21 mouse cellular contexts compared by ENCODE assay signal in the genomic region with DNA sequence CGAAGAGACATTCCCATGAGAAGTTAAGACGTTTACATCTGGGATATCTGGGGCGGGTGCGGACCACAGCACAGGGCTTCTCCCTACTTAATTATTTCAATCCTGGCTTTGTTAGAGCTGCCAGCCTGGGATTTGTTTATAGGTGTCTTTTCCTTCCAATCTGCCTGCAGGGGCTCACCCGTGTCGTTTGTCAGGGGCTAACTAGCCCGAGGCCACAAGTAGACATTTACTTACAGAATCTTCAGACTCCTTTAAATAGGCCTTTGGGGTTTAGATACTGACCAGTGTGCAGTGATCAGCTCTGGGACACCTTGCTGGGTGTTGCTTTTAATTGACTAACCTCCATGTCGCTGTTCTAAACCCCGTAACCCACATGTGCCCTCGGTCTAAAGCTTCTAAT.
DNase-seq lines count a peak whose midpoint lies in the region; ATAC-seq and TF ChIP-seq lines count a peak whose summit lies in the region.
"Had no signal": no experiment of that assay in that cellular context is flagged by ENCODE, and none has a peak within 500 bp of the region (broad histone marks: within the 10 kb centered on the region; RNA-seq: fewer than 3 reads in every experiment).

No protein-coding gene starts in this region.

- TF ChIP-seq CTCF in intestine, postnatal 0 days (IDR thresholded peaks at IDR 0.05; ENCODE audit: low read depth), result no peak

- DNase-seq in embryo, embryonic 10 days (ENCODE audit: low spot score), result peak; percentile 30
- no peak for DNase-seq in embryo, embryonic 9.5 days (ENCODE audit: extremely low spot score)
- DNase-seq in embryonic facial prominence, embryonic 14.5 days (ENCODE audit: low spot score), result peak; percentile 28
- peak; percentile 50 for DNase-seq in neural tube, embryonic 11.5 days (ENCODE audit: low spot score)
- DNase-seq in ovary, adult 18-20 months (ENCODE audit: low spot score), result no peak
- DNase-seq in kidney, postnatal 14 days, result no peak
- DNase-seq: adrenal gland, adult 8-10 months; cerebellum, adult 9-10 months; kidney, adult 9 months; kidney, postnatal 36 days; liver, embryonic 13.5 days; lung, postnatal 36 days; spleen, adult 18-20 months; thymus, postnatal 36 days had no signal

- H3K9me3 ChIP-seq in intestine, embryonic 16.5 days (ENCODE audit: control insufficient read depth, low read length), result no peaks in the 10 kb centered on the region
- H3K9me3 ChIP-seq in intestine, postnatal 0 days (ENCODE audit: control insufficient read depth), result no peaks in the 10 kb centered on the region
- H3K9me3 ChIP-seq in embryonic facial prominence, embryonic 14.5 days (ENCODE audit: control insufficient read depth, low read length), result no peaks in the 10 kb centered on the region
- no peaks in the 10 kb centered on the region for H3K9me3 ChIP-seq in neural tube, embryonic 11.5 days (ENCODE audit: control insufficient read depth, low read length)
- H3K9me3 ChIP-seq: limb, embryonic 13.5 days; liver, embryonic 13.5 days had no signal

- 0 out of 2 replicates have a peak overlapping the region, but pooled peaks have one; percentile 28 for H3K27ac ChIP-seq in intestine, embryonic 16.5 days (ENCODE audit: low read length)
- no peak overlapping the region for H3K27ac ChIP-seq in intestine, postnatal 0 days (ENCODE audit: low read depth, low read length)
- no peak overlapping the region for H3K27ac ChIP-seq in embryonic facial prominence, embryonic 14.5 days (replicated peaks; ENCODE audit: low read depth, low read length)
- 0 out of 2 replicates have a peak overlapping the region, but pooled peaks have one; percentile 11 for H3K27ac ChIP-seq in neural tube, embryonic 11.5 days (ENCODE audit: low read depth, low read length)
- H3K27ac ChIP-seq: limb, embryonic 13.5 days; liver, embryonic 13.5 days had no signal

- no peak for ATAC-seq in intestine, embryonic 16.5 days
- no peak for ATAC-seq in intestine, postnatal 0 days
- no peak for ATAC-seq in embryonic facial prominence, embryonic 14.5 days (ENCODE audit: low read depth)
- no peak for ATAC-seq in neural tube, embryonic 11.5 days (ENCODE audit: insufficient read depth, low FRiP score, low TSS enrichment)
- ATAC-seq: inflammation-experienced regulatory T-cells, adult 6 months; Patski had no signal

- no peaks in the 10 kb centered on the region for H3K36me3 ChIP-seq in intestine, embryonic 16.5 days (ENCODE audit: control insufficient read depth, insufficient read depth, low read length)
- no peaks in the 10 kb centered on the region for H3K36me3 ChIP-seq in intestine, postnatal 0 days (ENCODE audit: control insufficient read depth, insufficient read depth)
- H3K36me3 ChIP-seq in embryonic facial prominence, embryonic 14.5 days (ENCODE audit: control insufficient read depth, insufficient read depth, low read length), result no peaks in the 10 kb centered on the region
- no peaks in the 10 kb centered on the region for H3K36me3 ChIP-seq in neural tube, embryonic 11.5 days (ENCODE audit: control insufficient read depth, insufficient read depth, low read length)
- H3K36me3 ChIP-seq: limb, embryonic 13.5 days; liver, embryonic 13.5 days had no signal

- no peak overlapping the region for H3K4me2 ChIP-seq in intestine, embryonic 16.5 days (ENCODE audit: low read depth, low read length)
- H3K4me2 ChIP-seq in intestine, postnatal 0 days (replicated peaks; ENCODE audit: low read depth), result no peak overlapping the region
- H3K4me2 ChIP-seq in embryonic facial prominence, embryonic 14.5 days (ENCODE audit: low read depth, low read length), result no peak overlapping the region
- no peak overlapping the region for H3K4me2 ChIP-seq in neural tube, embryonic 11.5 days (ENCODE audit: low read depth)
- H3K4me2 ChIP-seq: heart, embryonic 11.5 days; limb, embryonic 13.5 days; liver, embryonic 13.5 days; lung, embryonic 14.5 days had no signal

- peaks cover 4% of the 10 kb centered on the region; the same call in 1 of the 2 replicates for H3K4me1 ChIP-seq in intestine, embryonic 16.5 days (ENCODE audit: control insufficient read depth, insufficient read depth, low read length)
- H3K4me1 ChIP-seq in intestine, postnatal 0 days (replicated peaks; ENCODE audit: control insufficient read depth, insufficient read depth, low read length), result peaks cover 4% of the 10 kb centered on the region
- H3K4me1 ChIP-seq in embryonic facial prominence, embryonic 14.5 days (ENCODE audit: control insufficient read depth, insufficient read depth, low read length), result peaks cover 11% of the 10 kb centered on the region
- peaks cover 35% of the 10 kb centered on the region for H3K4me1 ChIP-seq in neural tube, embryonic 11.5 days (ENCODE audit: control insufficient read depth, insufficient read depth, low read length)
- H3K4me1 ChIP-seq: liver, embryonic 13.5 days had no signal

- H3K4me3 ChIP-seq in intestine, embryonic 16.5 days (ENCODE audit: low read length), result no peak overlapping the region
- no peak overlapping the region for H3K4me3 ChIP-seq in intestine, postnatal 0 days (ENCODE audit: low read depth, low read length)
- no peak overlapping the region for H3K4me3 ChIP-seq in embryonic facial prominence, embryonic 14.5 days (ENCODE audit: low read depth, low read length)
- H3K4me3 ChIP-seq in neural tube, embryonic 11.5 days (ENCODE audit: low read depth, low read length), result no peak overlapping the region
- H3K4me3 ChIP-seq: limb, embryonic 13.5 days; liver, embryonic 13.5 days had no signal

- WGBS in intestine, embryonic 16.5 days, result 43% methylated on average over 10 of the region's 10 CpGs
- WGBS in intestine, postnatal 0 days, result 51% methylated on average over 10 of the region's 10 CpGs
- WGBS in embryonic facial prominence, embryonic 14.5 days, result 37% methylated on average over 10 of the region's 10 CpGs
- WGBS in neural tube, embryonic 11.5 days, result 17% methylated on average over 10 of the region's 10 CpGs

- H3K27me3 ChIP-seq in intestine, embryonic 16.5 days (replicated peaks; ENCODE audit: control insufficient read depth, insufficient read depth, low read length), result no peaks in the 10 kb centered on the region
- no peaks in the 10 kb centered on the region for H3K27me3 ChIP-seq in intestine, postnatal 0 days (replicated peaks; ENCODE audit: control insufficient read depth, insufficient read depth, low read length)
- H3K27me3 ChIP-seq in embryonic facial prominence, embryonic 14.5 days (replicated peaks; ENCODE audit: control insufficient read depth, insufficient read depth, low read length), result no peaks in the 10 kb centered on the region
- H3K27me3 ChIP-seq in neural tube, embryonic 11.5 days (ENCODE audit: control insufficient read depth, insufficient read depth, low read length), result no peaks in the 10 kb centered on the region
- H3K27me3 ChIP-seq: limb, embryonic 13.5 days; liver, embryonic 13.5 days had no signal

- H3K9ac ChIP-seq in intestine, embryonic 16.5 days (ENCODE audit: low read depth, low read length), result no peak overlapping the region
- H3K9ac ChIP-seq in intestine, postnatal 0 days (ENCODE audit: low read depth, low read length), result no peak overlapping the region
- no peak overlapping the region for H3K9ac ChIP-seq in embryonic facial prominence, embryonic 14.5 days (ENCODE audit: low read depth, low read length)
- no peak overlapping the region for H3K9ac ChIP-seq in neural tube, embryonic 11.5 days (ENCODE audit: low read length)
- H3K9ac ChIP-seq: limb, embryonic 13.5 days; liver, embryonic 13.5 days; lung, embryonic 14.5 days had no signal

Comparison
In these comparisons a context has a peak if more than half of its experiments do, and no peak if none do; other contexts are left out.
1. DNase-seq: peak in embryo, embryonic 10 days (single experiment), embryonic facial prominence, embryonic 14.5 days (single experiment) and neural tube, embryonic 11.5 days (single experiment); none in embryo, embryonic 9.5 days (single experiment), ovary, adult 18-20 months (single experiment) and kidney, postnatal 14 days (single experiment).
2. H3K27ac ChIP-seq: peak in intestine, embryonic 16.5 days (single experiment) and neural tube, embryonic 11.5 days (single experiment); none in intestine, postnatal 0 days (single experiment) and embryonic facial prominence, embryonic 14.5 days (single experiment).